Mouse (Mus musculus) left cerebral cortex, adult 11 months (tissue): Measurements from ENCODE around the gene Qrich1.

Source experiments
- DNase-seq: peaks from one replicate; pipeline ENCODE4 v3.0.0; 2022; ENCODE audit warnings: low spot score

Qrich1 gene

GRCm38 (mm10) chr9:108516380-108517251 is at the start of gene Qrich1:
Gene Qrich1, plus strand, starts transcription at chr9:108516806.
- DNase-seq: peak; percentile 93

GRCm38 (mm10) chr9:108469430-108469829 is 47.2 kb upstream of the Qrich1 start:
- no peak for DNase-seq

DNA sequence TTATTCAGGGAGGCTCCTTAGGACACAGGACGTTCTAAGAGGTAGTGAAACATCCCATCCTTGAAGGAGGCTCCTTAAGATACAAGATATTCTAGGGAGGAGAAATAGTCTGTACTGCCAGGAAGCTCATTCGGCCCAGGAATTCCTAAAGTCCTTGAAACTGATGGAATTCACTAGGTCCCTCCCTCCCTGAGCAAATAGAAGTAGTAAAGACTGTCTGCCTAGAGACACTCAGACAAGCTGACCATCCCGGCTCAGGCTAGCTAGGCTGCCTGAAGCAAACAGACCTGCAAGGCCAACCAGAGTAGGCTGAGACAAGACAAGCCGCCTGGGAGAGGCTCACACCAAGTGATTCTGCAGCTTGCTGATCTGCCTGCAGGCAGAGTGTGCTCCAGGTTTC is 46.8 kb upstream of the Qrich1 start:
- DNase-seq: no peak

DNA sequence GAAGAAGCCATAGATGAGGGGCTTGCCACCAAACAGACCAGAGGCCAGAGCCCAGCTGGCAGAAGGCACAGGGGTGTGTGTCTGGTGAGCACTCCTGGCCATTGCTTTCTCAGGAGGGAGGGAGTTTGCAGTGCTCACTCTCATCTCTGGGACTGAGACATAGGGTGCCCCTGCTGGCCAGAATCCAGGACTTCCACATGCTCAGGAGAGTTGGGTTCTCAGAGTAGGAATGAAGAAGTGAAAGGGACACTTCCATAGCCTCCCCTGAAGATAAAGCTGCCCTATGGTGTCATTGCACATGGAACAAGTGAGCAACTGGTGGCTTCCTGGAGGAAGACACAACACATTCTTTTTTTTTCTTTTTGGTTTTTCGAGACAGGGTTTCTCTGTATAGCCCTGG is 42.1 kb upstream of the Qrich1 start:
- DNase-seq: no peak

- no peak for DNase-seq
These were observed 37.9 kb upstream of the Qrich1 start for GRCm38 (mm10) chr9:108478638-108479156.

GRCm38 (mm10) chr9:108479241-108479640 is 37.4 kb upstream of the Qrich1 start:
- no peak for DNase-seq

DNA sequence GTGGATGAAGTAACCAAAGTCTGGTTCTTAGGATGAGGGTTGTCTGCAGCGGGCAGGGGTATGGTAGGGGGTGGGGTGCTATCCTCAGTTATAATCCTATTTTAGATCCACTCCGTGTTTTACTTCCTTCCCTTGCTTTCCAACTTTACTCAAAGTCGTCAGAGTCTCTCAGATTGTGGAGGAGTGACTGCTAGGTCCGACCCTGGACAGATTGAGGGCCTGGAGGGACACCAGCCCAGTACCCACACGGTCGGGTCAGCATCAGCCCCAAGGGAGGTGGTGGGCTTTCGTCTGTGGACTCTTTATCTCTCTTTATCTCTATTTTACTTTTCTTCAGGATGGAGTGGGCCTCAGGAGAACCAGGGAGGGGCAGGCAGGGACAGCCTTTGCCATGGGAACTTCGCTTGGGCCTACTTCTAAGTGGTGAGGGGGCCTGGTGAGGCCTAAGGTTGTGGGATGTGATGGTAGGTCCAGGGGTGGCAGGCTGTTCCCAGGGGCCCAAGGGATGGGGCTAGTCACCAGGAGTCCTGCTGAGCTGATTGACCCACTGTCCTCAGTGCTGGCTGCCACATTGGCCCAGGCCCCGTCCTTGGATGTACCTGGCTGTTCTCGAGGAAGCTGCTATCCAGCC is 36.8 kb upstream of the Qrich1 start, which contains the start of gene Lamb2:
Gene Lamb2, plus strand, starts transcription at position 16 of the 631 bp plus-strand sequence.
- DNase-seq: no peak

DNA sequence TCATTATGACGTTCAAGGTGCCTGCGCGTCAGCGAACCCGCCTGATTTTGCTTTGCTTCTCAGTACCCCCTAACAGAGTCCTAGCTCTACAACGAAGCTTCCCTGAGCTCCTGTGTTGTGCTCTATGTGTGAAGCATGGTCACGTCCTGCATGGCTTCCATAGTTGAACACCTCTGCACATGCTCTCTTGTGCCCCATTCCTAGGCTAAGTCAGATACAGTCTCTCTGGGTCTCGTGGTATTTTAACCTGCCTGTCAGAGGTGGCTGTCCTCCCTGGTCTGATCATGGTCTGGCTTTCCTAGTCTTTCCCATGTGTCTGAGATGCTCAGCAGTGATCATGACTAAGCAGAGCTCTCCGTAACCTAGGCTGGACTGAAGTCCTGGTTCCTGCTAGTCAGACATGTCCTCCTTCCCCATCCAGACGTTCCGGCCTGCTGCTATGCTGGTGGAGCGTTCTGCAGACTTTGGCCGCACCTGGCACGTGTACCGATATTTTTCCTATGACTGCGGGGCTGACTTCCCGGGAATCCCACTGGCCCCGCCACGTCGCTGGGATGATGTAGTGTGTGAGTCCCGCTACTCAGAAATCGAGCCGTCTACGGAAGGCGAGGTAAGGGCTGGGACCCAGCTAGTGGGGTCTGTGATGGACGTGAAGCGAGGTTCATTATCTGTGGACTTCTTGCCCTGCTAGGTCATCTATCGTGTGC is 35.6 kb upstream of the Qrich1 start:
- no peak for DNase-seq

- DNase-seq: no peak
These were observed 34.9 kb upstream of the Qrich1 start for GRCm38 (mm10) chr9:108481520-108482210.

- DNase-seq: no peak
These were observed 33.4 kb upstream of the Qrich1 start for GRCm38 (mm10) chr9:108483051-108483790.

DNA sequence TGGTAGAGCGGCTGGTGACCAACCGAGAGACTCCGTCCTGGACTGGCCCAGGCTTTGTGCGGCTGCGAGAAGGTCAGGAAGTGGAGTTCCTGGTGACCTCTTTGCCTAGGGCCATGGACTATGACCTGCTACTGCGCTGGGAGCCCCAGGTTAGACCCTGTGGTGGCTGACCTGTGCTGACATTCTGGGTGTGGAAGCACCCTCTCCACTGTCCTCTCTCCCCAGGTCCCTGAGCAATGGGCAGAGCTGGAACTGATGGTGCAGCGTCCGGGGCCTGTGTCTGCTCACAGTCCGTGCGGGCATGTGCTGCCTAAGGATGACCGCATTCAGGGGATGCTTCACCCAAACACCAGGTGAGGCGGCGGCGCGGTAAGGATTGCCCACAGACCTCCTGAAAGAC is 32.6 kb upstream of the Qrich1 start:
- no peak for DNase-seq

DNA sequence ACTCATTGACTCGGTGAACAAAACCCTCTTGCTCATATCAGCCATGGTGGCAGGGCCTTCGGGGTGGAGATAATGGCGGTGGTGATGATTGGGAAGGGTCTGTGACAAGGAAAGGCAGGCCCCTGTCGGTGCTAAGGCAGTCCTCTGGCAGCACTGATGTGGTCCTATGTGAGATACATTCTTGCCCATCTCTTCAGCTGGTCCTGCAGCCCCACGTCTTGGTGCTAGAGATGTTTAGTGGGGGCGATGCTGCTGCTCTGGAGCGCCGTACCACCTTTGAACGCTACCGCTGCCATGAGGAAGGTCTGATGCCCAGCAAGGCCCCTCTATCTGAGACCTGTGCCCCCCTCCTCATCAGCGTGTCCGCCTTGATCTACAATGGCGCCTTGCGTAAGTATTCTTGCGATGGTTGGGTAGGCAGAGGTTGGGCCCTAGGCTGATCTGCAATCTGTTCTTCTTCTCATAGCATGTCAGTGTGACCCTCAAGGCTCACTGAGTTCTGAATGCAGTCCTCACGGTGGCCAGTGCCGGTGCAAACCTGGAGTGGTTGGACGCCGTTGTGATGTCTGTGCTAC is 31.2 kb upstream of the Qrich1 start:
- no peak for DNase-seq

DNA sequence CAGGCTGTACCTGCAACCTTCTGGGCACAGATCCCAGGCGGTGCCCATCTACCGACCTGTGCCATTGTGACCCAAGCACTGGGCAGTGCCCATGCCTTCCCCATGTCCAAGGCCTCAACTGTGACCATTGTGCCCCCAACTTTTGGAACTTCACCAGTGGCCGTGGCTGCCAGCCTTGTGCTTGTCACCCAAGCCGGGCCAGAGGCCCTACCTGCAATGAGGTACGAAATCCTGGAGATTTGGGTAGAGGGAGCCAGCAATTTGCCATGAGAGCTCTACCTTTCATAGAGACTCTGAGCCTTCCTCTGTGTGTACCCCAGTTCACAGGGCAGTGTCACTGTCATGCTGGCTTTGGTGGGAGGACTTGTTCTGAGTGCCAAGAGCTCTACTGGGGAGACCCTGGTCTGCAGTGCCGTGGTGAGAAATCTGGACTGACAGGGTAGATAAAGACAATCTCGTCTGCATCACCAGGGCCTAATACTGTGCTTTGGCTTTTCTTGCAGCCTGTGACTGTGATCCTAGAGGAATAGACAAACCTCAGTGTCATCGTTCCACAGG is 29.6 kb upstream of the Qrich1 start:
- no peak for DNase-seq

GRCm38 (mm10) chr9:108488403-108488802 is 28.2 kb upstream of the Qrich1 start:
- no peak for DNase-seq

- DNase-seq: no peak
These were observed 27.4 kb upstream of the Qrich1 start for GRCm38 (mm10) chr9:108489215-108489614.

DNA sequence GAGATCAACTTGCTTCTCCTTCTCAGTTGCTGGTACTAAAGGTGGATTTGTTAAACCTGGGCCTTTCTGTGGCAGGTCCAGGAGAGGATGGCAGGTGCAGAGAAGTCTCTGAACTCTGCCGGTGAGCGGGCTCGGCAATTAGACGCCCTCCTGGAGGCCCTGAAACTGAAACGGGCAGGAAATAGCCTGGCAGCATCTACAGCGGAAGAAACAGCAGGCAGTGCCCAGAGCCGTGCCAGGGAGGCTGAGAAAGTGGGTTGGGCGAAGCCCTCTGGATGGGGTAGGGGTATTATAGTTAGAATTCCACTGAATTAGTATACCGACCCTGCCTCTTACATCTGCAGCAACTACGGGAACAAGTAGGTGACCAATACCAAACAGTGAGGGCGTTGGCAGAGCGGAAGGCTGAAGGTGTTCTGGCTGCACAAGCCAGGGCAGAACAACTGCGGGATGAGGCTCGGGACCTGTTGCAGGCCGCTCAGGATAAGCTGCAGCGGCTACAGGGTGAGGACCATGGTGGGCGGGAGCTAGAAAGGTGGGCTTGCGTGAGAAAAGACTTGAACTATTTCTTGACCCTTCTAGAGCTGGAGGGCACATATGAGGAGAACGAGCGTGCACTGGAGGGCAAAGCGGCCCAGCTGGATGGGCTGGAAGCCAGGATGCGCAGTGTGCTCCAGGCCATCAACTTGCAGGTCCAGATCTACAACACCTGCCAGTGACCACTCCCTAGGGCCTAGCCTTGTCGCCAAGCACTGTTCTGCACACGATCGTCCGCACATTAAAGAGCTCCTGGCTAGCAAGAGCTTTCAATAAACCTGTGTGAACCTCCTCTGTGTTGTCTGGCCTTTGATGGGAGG is 26.7 kb upstream of the Qrich1 start:
- no peak for DNase-seq

DNA sequence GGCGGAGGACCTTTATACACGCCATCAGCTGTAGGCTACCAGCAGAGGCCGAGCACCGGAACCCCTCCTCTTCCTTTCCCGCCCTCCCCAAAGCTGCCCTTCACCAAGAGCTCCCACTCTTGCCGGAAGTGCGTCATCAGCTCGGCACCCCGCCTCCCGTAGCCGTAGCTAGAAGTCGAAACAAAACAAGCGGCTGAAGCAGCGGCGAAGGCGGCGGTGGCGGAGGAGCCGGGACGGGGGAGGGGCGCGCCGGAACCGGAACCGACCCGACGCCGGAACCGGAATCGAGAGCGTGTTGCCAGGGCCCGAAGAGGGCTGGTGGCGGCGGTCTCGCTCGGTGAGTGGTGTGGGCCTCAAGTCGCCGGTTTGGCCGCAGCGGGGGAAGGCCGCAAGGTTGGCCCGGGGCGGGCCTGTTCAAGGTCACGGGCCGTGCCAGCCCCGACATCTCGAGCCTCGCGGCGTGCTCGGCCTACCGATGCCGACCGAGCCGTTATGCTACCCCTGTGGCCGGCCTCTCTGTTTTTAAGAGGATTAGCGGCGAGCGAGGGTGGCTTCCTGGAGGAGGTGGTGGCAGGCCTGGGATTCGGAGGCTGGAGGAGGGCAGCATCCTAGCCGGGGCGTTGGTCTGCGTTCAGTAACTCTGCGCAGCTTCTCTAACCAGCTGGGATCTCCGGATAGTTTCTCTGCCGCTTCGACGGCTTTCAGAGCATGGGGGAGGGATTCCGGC is 25.9 kb upstream of the Qrich1 start, which contains the start of gene Usp19:
Gene Usp19, plus strand, starts transcription at position 44 of the 727 bp plus-strand sequence.
- DNase-seq: peak; percentile 93

GRCm38 (mm10) chr9:108491286-108491580 is 25.4 kb upstream of the Qrich1 start:
- DNase-seq: no peak
